Mouse (Mus musculus): ENCODE measurements around the gene Chmp5. TPM values are rescaled to one million over a fixed set of nuclear protein-coding genes. Genes with fewer than 3 reads are reported as not detected.

The Chmp5 gene
- polyA plus RNA-seq, 1 experiment from 2014 or later = 41.8 TPM

- WGBS (ENCODE audit: insufficient replicate concordance) = 62% methylated on average over 5 of the region's 5 CpGs
- Histone ChIP-seq H3K9ac (ENCODE audit: low read depth, low read length) (no peak overlapping the region), H3K4me2 (ENCODE audit: low read depth, low read length) (no peak overlapping the region), H3K27me3 (ENCODE audit: control insufficient read depth, insufficient read depth, low read depth, low read length) (no peaks in the 10 kb centered on the region), H3K9me3 (replicated peaks; ENCODE audit: control insufficient read depth, low read length) (no peaks in the 10 kb centered on the region), H3K36me3 (ENCODE audit: control insufficient read depth, insufficient read depth) (no peaks in the 10 kb centered on the region), H3K4me3 (ENCODE audit: low read depth, low read length) (no peak overlapping the region), H3K4me1 (ENCODE audit: control insufficient read depth, low read depth, low read length) (peaks cover 9% of the 10 kb centered on the region), H3K27ac (ENCODE audit: low read length) (no peak overlapping the region)
- ATAC-seq (ENCODE audit: low read depth) = no peak
Measured at GRCm38 (mm10) chr4:40915947-40916346, 32.3 kb upstream of the Chmp5 start.

GRCm38 (mm10) chr4:40916592-40917155, 31.5 kb upstream of the Chmp5 start:
- no peak for ATAC-seq (ENCODE audit: low read depth)
- no peak overlapping the region for H3K4me2 ChIP-seq (ENCODE audit: low read depth, low read length)
- H3K9ac ChIP-seq (ENCODE audit: low read depth, low read length) = no peak overlapping the region
- no peak overlapping the region for H3K27ac ChIP-seq (ENCODE audit: low read length)
- H3K9me3 ChIP-seq (replicated peaks; ENCODE audit: control insufficient read depth, low read length) = no peaks in the 10 kb centered on the region
- WGBS (ENCODE audit: insufficient replicate concordance) = 81% methylated on average over 7 of the region's 7 CpGs
- H3K4me1 ChIP-seq (ENCODE audit: control insufficient read depth, low read depth, low read length) = peaks cover 9% of the 10 kb centered on the region
- no peaks in the 10 kb centered on the region for H3K27me3 ChIP-seq (ENCODE audit: control insufficient read depth, insufficient read depth, low read depth, low read length)
- H3K4me3 ChIP-seq (ENCODE audit: low read depth, low read length) = no peak overlapping the region
- no peaks in the 10 kb centered on the region for H3K36me3 ChIP-seq (ENCODE audit: control insufficient read depth, insufficient read depth)

GRCm38 (mm10) chr4:40919785-40920184, 28.4 kb upstream of the Chmp5 start, which contains the start of gene Spink4:
Gene Spink4, plus strand, starts transcription at chr4:40920052.
- no peak within 1 kb of the TSS for H3K4me3 ChIP-seq (ENCODE audit: low read depth, low read length)
- H3K9me3 ChIP-seq (replicated peaks; ENCODE audit: control insufficient read depth, low read length) = no peaks in the 10 kb centered on the region
- no peaks in the 10 kb centered on the region for H3K27me3 ChIP-seq (ENCODE audit: control insufficient read depth, insufficient read depth, low read depth, low read length)
- no peak within 1 kb of the TSS for H3K4me2 ChIP-seq (ENCODE audit: low read depth, low read length)
- H3K36me3 ChIP-seq (ENCODE audit: control insufficient read depth, insufficient read depth) = no peaks in the 10 kb centered on the region
- peak; percentile 84 for ATAC-seq (ENCODE audit: low read depth)
- no peak within 1 kb of the TSS for H3K9ac ChIP-seq (ENCODE audit: low read depth, low read length)
- 11% methylated on average over 3 of the region's 3 CpGs for WGBS (ENCODE audit: insufficient replicate concordance)
- H3K4me1 ChIP-seq (ENCODE audit: control insufficient read depth, low read depth, low read length) = peaks cover 9% of the 10 kb centered on the region
- H3K27ac ChIP-seq (ENCODE audit: low read length) = no peak within 1 kb of the TSS

- no peak for ATAC-seq (ENCODE audit: low read depth)
- no peaks in the 10 kb centered on the region for H3K9me3 ChIP-seq (replicated peaks; ENCODE audit: control insufficient read depth, low read length)
- H3K4me2 ChIP-seq (ENCODE audit: low read depth, low read length) = no peak overlapping the region
- H3K4me3 ChIP-seq (ENCODE audit: low read depth, low read length) = no peak overlapping the region
- H3K27ac ChIP-seq (ENCODE audit: low read length) = no peak overlapping the region
- H3K4me1 ChIP-seq (ENCODE audit: control insufficient read depth, low read depth, low read length) = peaks cover 9% of the 10 kb centered on the region
- WGBS (ENCODE audit: insufficient replicate concordance) = 58% methylated on average over 2 of the region's 2 CpGs
- no peaks in the 10 kb centered on the region for H3K36me3 ChIP-seq (ENCODE audit: control insufficient read depth, insufficient read depth)
- no peak overlapping the region for H3K9ac ChIP-seq (ENCODE audit: low read depth, low read length)
- H3K27me3 ChIP-seq (ENCODE audit: control insufficient read depth, insufficient read depth, low read depth, low read length) = no peaks in the 10 kb centered on the region
Measured at GRCm38 (mm10) chr4:40920576-40920975, 27.6 kb upstream of the Chmp5 start.

GRCm38 (mm10) chr4:40921288-40921687, 26.9 kb upstream of the Chmp5 start:
- Histone ChIP-seq H3K27me3 (ENCODE audit: control insufficient read depth, insufficient read depth, low read depth, low read length) (no peaks in the 10 kb centered on the region), H3K9ac (ENCODE audit: low read depth, low read length) (no peak overlapping the region), H3K27ac (ENCODE audit: low read length) (no peak overlapping the region), H3K4me1 (ENCODE audit: control insufficient read depth, low read depth, low read length) (peaks cover 9% of the 10 kb centered on the region), H3K4me2 (ENCODE audit: low read depth, low read length) (no peak overlapping the region), H3K9me3 (replicated peaks; ENCODE audit: control insufficient read depth, low read length) (no peaks in the 10 kb centered on the region), H3K36me3 (ENCODE audit: control insufficient read depth, insufficient read depth) (no peaks in the 10 kb centered on the region), H3K4me3 (ENCODE audit: low read depth, low read length) (no peak overlapping the region)
- ATAC-seq (ENCODE audit: low read depth) = no peak
- 61% methylated on average over 3 of the region's 3 CpGs for WGBS (ENCODE audit: insufficient replicate concordance)

- H3K27ac ChIP-seq (ENCODE audit: low read length) = no peak overlapping the region
- no peak overlapping the region for H3K9ac ChIP-seq (ENCODE audit: low read depth, low read length)
- H3K4me1 ChIP-seq (ENCODE audit: control insufficient read depth, low read depth, low read length) = peaks cover 9% of the 10 kb centered on the region
- 65% methylated on average over 6 of the region's 6 CpGs for WGBS (ENCODE audit: insufficient replicate concordance)
- H3K36me3 ChIP-seq (ENCODE audit: control insufficient read depth, insufficient read depth) = no peaks in the 10 kb centered on the region
- H3K27me3 ChIP-seq (ENCODE audit: control insufficient read depth, insufficient read depth, low read depth, low read length) = no peaks in the 10 kb centered on the region
- no peak overlapping the region for H3K4me3 ChIP-seq (ENCODE audit: low read depth, low read length)
- no peak for ATAC-seq (ENCODE audit: low read depth)
- H3K4me2 ChIP-seq (ENCODE audit: low read depth, low read length) = no peak overlapping the region
- H3K9me3 ChIP-seq (replicated peaks; ENCODE audit: control insufficient read depth, low read length) = no peaks in the 10 kb centered on the region
Measured at GRCm38 (mm10) chr4:40923087-40923651, 25.0 kb upstream of the Chmp5 start.

- H3K4me2 ChIP-seq (ENCODE audit: low read depth, low read length) = no peak overlapping the region
- WGBS (ENCODE audit: insufficient replicate concordance) = 53% methylated on average over 3 of the region's 3 CpGs
- H3K36me3 ChIP-seq (ENCODE audit: control insufficient read depth, insufficient read depth) = no peaks in the 10 kb centered on the region
- H3K9ac ChIP-seq (ENCODE audit: low read depth, low read length) = no peak overlapping the region
- H3K4me3 ChIP-seq (ENCODE audit: low read depth, low read length) = no peak overlapping the region
- H3K27ac ChIP-seq (ENCODE audit: low read length) = no peak overlapping the region
- no peak for ATAC-seq (ENCODE audit: low read depth)
- no peaks in the 10 kb centered on the region for H3K9me3 ChIP-seq (replicated peaks; ENCODE audit: control insufficient read depth, low read length)
- H3K27me3 ChIP-seq (ENCODE audit: control insufficient read depth, insufficient read depth, low read depth, low read length) = no peaks in the 10 kb centered on the region
- H3K4me1 ChIP-seq (ENCODE audit: control insufficient read depth, low read depth, low read length) = no peaks in the 10 kb centered on the region
Measured at GRCm38 (mm10) chr4:40925568-40925967, 22.6 kb upstream of the Chmp5 start.

- no peaks in the 10 kb centered on the region for H3K27me3 ChIP-seq (ENCODE audit: control insufficient read depth, insufficient read depth, low read depth, low read length)
- H3K36me3 ChIP-seq (ENCODE audit: control insufficient read depth, insufficient read depth) = peaks cover 8% of the 10 kb centered on the region; the same call in 1 of the 2 replicates
- no peak overlapping the region for H3K4me3 ChIP-seq (ENCODE audit: low read depth, low read length)
- H3K4me2 ChIP-seq (ENCODE audit: low read depth, low read length) = no peak overlapping the region
- no peak for ATAC-seq (ENCODE audit: low read depth)
- 78% methylated on average over 7 of the region's 7 CpGs for WGBS (ENCODE audit: insufficient replicate concordance)
- no peaks in the 10 kb centered on the region for H3K9me3 ChIP-seq (replicated peaks; ENCODE audit: control insufficient read depth, low read length)
- no peak overlapping the region for H3K9ac ChIP-seq (ENCODE audit: low read depth, low read length)
- no peak overlapping the region for H3K27ac ChIP-seq (ENCODE audit: low read length)
- H3K4me1 ChIP-seq (ENCODE audit: control insufficient read depth, low read depth, low read length) = peaks cover 3% of the 10 kb centered on the region
Measured at GRCm38 (mm10) chr4:40929046-40929445, 19.2 kb upstream of the Chmp5 start.

- 76% methylated on average over 5 of the region's 5 CpGs for WGBS (ENCODE audit: insufficient replicate concordance)
- Histone ChIP-seq H3K9me3 (replicated peaks; ENCODE audit: control insufficient read depth, low read length) (no peaks in the 10 kb centered on the region), H3K4me2 (ENCODE audit: low read depth, low read length) (no peak overlapping the region), H3K27ac (ENCODE audit: low read length) (0 out of 2 replicates have a peak overlapping the region, but pooled peaks have one; percentile 50), H3K27me3 (ENCODE audit: control insufficient read depth, insufficient read depth, low read depth, low read length) (no peaks in the 10 kb centered on the region), H3K4me1 (ENCODE audit: control insufficient read depth, low read depth, low read length) (peaks cover 9% of the 10 kb centered on the region), H3K4me3 (ENCODE audit: low read depth, low read length) (no peak overlapping the region), H3K9ac (ENCODE audit: low read depth, low read length) (no peak overlapping the region), H3K36me3 (ENCODE audit: control insufficient read depth, insufficient read depth) (peaks cover 36% of the 10 kb centered on the region)
- no peak for ATAC-seq (ENCODE audit: low read depth)
Measured at GRCm38 (mm10) chr4:40933694-40934093, 14.5 kb upstream of the Chmp5 start.
